ENCODE assay signal across 15 mouse cellular contexts in the genomic region with DNA sequence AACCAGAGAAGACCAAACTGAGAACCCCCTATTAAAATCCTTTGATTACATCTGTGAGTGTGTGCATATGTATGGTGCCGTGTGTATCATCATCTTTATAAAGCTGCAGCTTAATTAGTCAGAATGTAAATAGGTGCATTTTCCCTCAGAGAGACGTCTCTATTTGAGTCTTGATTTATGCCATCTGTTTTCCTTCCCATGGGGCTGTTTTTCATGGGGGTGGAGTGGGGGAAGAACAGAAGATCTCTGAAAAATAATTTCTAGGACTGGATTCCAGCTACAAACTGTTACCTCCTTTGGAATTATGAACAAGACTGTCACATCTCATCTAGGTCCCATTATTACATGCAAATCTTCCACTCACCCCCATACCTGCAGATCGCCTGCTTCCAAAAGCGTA.
DNase-seq lines count a peak whose midpoint lies in the region; ATAC-seq and TF ChIP-seq lines count a peak whose summit lies in the region.
"Had no signal": no experiment of that assay in that cellular context is flagged by ENCODE, and none has a peak within 500 bp of the region (broad histone marks: within the 10 kb centered on the region; RNA-seq: fewer than 3 reads in every experiment).

No protein-coding gene starts in this region.

- peaks cover 10% of the 10 kb centered on the region; the same call in 1 of the 2 replicates for H3K4me1 ChIP-seq in forebrain, embryonic 15.5 days
- peaks cover 3% of the 10 kb centered on the region; the same call in 1 of the 2 replicates for H3K4me1 ChIP-seq in forebrain, embryonic 11.5 days (replicated peaks; ENCODE audit: control insufficient read depth, insufficient read depth, low read length)
- H3K4me1 ChIP-seq in forebrain, postnatal 0 days (ENCODE audit: insufficient read depth), result no peaks in the 10 kb centered on the region
- H3K4me1 ChIP-seq: hindbrain, embryonic 15.5 days had no signal

- no peak for ATAC-seq in forebrain, embryonic 15.5 days (replicated peaks)
- ATAC-seq in forebrain, embryonic 11.5 days (replicated peaks; ENCODE audit: low FRiP score), result no peak
- ATAC-seq in forebrain, postnatal 0 days, result peak; percentile 47; the same call in 1 of the 2 replicates
- ATAC-seq: intestine, postnatal 0 days had no signal

- no peaks in the 10 kb centered on the region for H3K27me3 ChIP-seq in forebrain, embryonic 15.5 days
- no peaks in the 10 kb centered on the region for H3K27me3 ChIP-seq in forebrain, embryonic 11.5 days (ENCODE audit: control insufficient read depth, insufficient read depth, low read length)
- H3K27me3 ChIP-seq in forebrain, postnatal 0 days (ENCODE audit: insufficient read depth, low read length), result no peaks in the 10 kb centered on the region
- H3K27me3 ChIP-seq: heart, embryonic 12.5 days; hindbrain, embryonic 15.5 days had no signal

- intact Hi-C loops in left cerebral cortex, postnatal 10 days (cut with DNase I), result no loop called here

- H3K9me3 ChIP-seq in forebrain, embryonic 15.5 days, result no peaks in the 10 kb centered on the region
- H3K9me3 ChIP-seq in forebrain, embryonic 11.5 days (ENCODE audit: control insufficient read depth, low read length), result no peaks in the 10 kb centered on the region
- H3K9me3 ChIP-seq in forebrain, postnatal 0 days (ENCODE audit: low read length), result no peaks in the 10 kb centered on the region
- H3K9me3 ChIP-seq: embryonic facial prominence, embryonic 10.5 days; heart, embryonic 12.5 days; hindbrain, embryonic 15.5 days had no signal

- peak overlapping the region; percentile 12; the same call in 1 of the 2 replicates for H3K27ac ChIP-seq in forebrain, embryonic 15.5 days (replicated peaks)
- H3K27ac ChIP-seq in forebrain, embryonic 11.5 days (ENCODE audit: low read depth, low read length), result no peak overlapping the region
- no peak overlapping the region for H3K27ac ChIP-seq in forebrain, postnatal 0 days (ENCODE audit: low read depth, low read length)
- H3K27ac ChIP-seq: embryonic facial prominence, embryonic 10.5 days; hindbrain, embryonic 15.5 days had no signal

- no peak overlapping the region for H3K4me3 ChIP-seq in forebrain, embryonic 15.5 days
- H3K4me3 ChIP-seq in forebrain, embryonic 11.5 days (ENCODE audit: low read depth, low read length), result no peak overlapping the region
- H3K4me3 ChIP-seq in forebrain, postnatal 0 days (ENCODE audit: low read depth, low read length), result no peak overlapping the region
- H3K4me3 ChIP-seq: embryonic facial prominence, embryonic 10.5 days; heart, embryonic 12.5 days; hindbrain, embryonic 15.5 days had no signal

- no peak overlapping the region for H3K9ac ChIP-seq in forebrain, embryonic 15.5 days (replicated peaks)
- no peak overlapping the region for H3K9ac ChIP-seq in forebrain, embryonic 11.5 days (ENCODE audit: low read length)
- no peak overlapping the region for H3K9ac ChIP-seq in forebrain, postnatal 0 days
- H3K9ac ChIP-seq: heart, embryonic 12.5 days; hindbrain, embryonic 15.5 days had no signal

- TF ChIP-seq CTCF in forebrain, postnatal 0 days (IDR thresholded peaks at IDR 0.05; ENCODE audit: low read depth), result no peak

- H3K4me2 ChIP-seq in forebrain, embryonic 15.5 days (replicated peaks), result no peak overlapping the region
- no peak overlapping the region for H3K4me2 ChIP-seq in forebrain, embryonic 11.5 days (ENCODE audit: low read depth, low read length, severe bottlenecking)
- no peak overlapping the region for H3K4me2 ChIP-seq in forebrain, postnatal 0 days (ENCODE audit: low read depth)
- H3K4me2 ChIP-seq: heart, embryonic 12.5 days; hindbrain, embryonic 15.5 days had no signal

- WGBS in forebrain, embryonic 15.5 days, result 54% methylated on average over 4 of the region's 4 CpGs
- 79% methylated on average over 4 of the region's 4 CpGs for WGBS in forebrain, embryonic 11.5 days
- 53% methylated on average over 4 of the region's 4 CpGs for WGBS in forebrain, postnatal 0 days

- 0 out of 2 replicates have a peak, but pooled peaks cover 3% of the 10 kb centered on the region for H3K36me3 ChIP-seq in forebrain, embryonic 15.5 days
- no peaks in the 10 kb centered on the region for H3K36me3 ChIP-seq in forebrain, embryonic 11.5 days (ENCODE audit: control insufficient read depth, insufficient read depth, low read length)
- H3K36me3 ChIP-seq in forebrain, postnatal 0 days (ENCODE audit: insufficient read depth), result peaks cover 35% of the 10 kb centered on the region
- H3K36me3 ChIP-seq: embryonic facial prominence, embryonic 10.5 days had no signal

- no peak for DNase-seq in forebrain, embryonic 11.5 days (ENCODE audit: low spot score)
- peak; percentile 51 for DNase-seq in right cerebral cortex, adult 18-20 months
- DNase-seq in right cerebral cortex, postnatal 14 days, result no peak
- no peak for DNase-seq in forebrain, postnatal 0 days
- no peak for DNase-seq in left cerebral cortex, postnatal 10 days (ENCODE audit: extremely low spot score in 1 of 2, low spot score in 2 of 2)
- DNase-seq: adrenal gland, adult 8-10 months; adrenal gland, postnatal 36 days; gastrocnemius, postnatal 36 days; heart, postnatal 36 days; kidney, adult 8-10 months had no signal
